Mouse (Mus musculus) forebrain, embryonic 11.5 days (tissue): ENCODE data around the gene Fam57b. TPM values are rescaled to one million over a fixed set of nuclear protein-coding genes. Genes with fewer than 3 reads are reported as not detected.

Source experiments
- ATAC-seq: fragments of 200-750 bp; cut with Nextera tagmentation; replicated peaks from 2 replicates; pipeline ENCODE4 v1.8.0; 2017; ENCODE audit warnings: moderate TSS enrichment; ENCODE audit not compliant: low FRiP score
- DNase-seq: peaks from one replicate; pipeline ENCODE4 v3.0.0-alpha.2; 2017; ENCODE audit warnings: low spot score
- H3K27ac ChIP-seq: fragments of 300-500 bp; sonication (generic); 2 replicates; pipeline ENCODE4 v1.5.1; 2014; ENCODE audit warnings: low read depth, low read length
- H3K27me3 ChIP-seq: fragments of 300-500 bp; sonication (generic); 2 replicates; pipeline ENCODE4 v1.6.1; 2014; ENCODE audit warnings: mild to moderate bottlenecking, low read length, mixed read lengths; ENCODE audit not compliant: control insufficient read depth, insufficient read depth
- H3K36me3 ChIP-seq: fragments of 300-500 bp; sonication (generic); 2 replicates; pipeline ENCODE4 v1.6.1; 2014; ENCODE audit warnings: mild to moderate bottlenecking, low read length, moderate library complexity, mixed read lengths; ENCODE audit not compliant: control insufficient read depth, insufficient read depth
- H3K4me1 ChIP-seq: fragments of 300-500 bp; sonication (generic); replicated peaks from 2 replicates; pipeline ENCODE4 v1.6.1; 2014; ENCODE audit warnings: low read length, mixed read lengths; ENCODE audit not compliant: control insufficient read depth, insufficient read depth
- H3K4me2 ChIP-seq: fragments of 300-500 bp; sonication (generic); 2 replicates; pipeline ENCODE4 v1.6.1; 2014; ENCODE audit warnings: low read depth, mild to moderate bottlenecking, low read length, moderate library complexity, mixed read lengths; ENCODE audit not compliant: severe bottlenecking
- H3K4me3 ChIP-seq: fragments of 300-500 bp; sonication (generic); 2 replicates; pipeline ENCODE4 v1.5.1; 2014; ENCODE audit warnings: low read depth, low read length
- H3K9ac ChIP-seq: fragments of 300-500 bp; sonication (generic); 2 replicates; pipeline ENCODE4 v1.6.1; 2014; ENCODE audit warnings: low read length
- H3K9me3 ChIP-seq: fragments of 300-500 bp; sonication (generic); 2 replicates; pipeline ENCODE4 v1.6.1; 2016; ENCODE audit warnings: low read length, mixed read lengths; ENCODE audit not compliant: control insufficient read depth
- WGBS: fragments of 180-500 bp; shearing (Covaris S2); extraction: QIAGEN DNeasy Blood & Tissue Kit; methylation state at CpG from one replicate; pipeline ENCODE4 v1.1.7; 2014; 5-methylcytosine and 5-hydroxymethylcytosine counted together
- polyA plus RNA-seq: library from polyadenylated mRNA; unstranded; fragments of >200 nt; fragmentation: Nextera tagmentation; extraction: Ambion mirVana; gene quantifications from 2 replicates; pipeline ENCODE4 v1.2.1, GENCODE M21; 2014

Fam57b gene
- polyA plus RNA-seq, 1 experiment from 2014 or later, result 10.2 TPM

DNA sequence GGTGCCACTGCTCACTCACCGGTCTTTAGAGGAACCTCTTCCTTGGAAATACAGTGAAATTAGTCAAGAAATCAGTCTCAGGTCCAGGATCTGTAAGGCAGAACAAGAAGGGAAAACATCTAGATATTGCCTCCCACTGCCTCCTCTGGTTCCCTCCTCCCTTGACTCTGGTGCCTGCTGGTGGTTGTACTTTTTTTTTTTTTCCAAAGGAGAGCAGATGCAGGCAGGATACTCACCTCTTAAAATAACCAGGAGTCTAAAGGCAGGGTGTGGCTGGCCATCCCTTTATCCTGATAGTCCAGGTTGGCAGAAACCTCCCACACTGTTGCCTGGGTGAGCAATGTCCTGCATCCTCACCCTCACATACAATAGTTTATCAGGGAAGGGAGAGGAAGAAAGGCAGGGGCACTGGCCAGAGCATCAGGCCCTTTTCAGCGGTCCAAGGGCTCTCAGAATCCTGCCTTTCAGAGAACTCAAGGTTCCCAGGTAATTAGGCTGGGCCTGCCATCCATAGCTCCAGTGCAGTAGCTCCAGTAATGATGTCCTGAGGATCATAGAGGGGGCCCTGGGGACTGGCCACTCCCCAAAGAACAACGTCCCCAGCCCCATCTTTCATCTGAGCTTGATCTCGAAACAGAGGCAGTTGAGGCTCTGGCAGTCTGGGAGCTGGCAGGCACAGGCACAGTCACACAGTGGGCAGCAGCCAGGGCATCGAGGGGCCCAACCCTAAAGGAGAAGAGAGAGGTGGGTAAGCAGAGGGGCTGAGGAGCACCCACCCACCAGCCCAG, 3.0 kb downstream of the Fam57b start:
- Histone ChIP-seq H3K9me3 (no peaks in the 10 kb centered on the region), H3K4me1 (peaks cover 30% of the 10 kb centered on the region), H3K9ac (peak overlapping the region; percentile 74), H3K4me2 (peak overlapping the region; percentile 79), H3K27ac (peak overlapping the region; percentile 92), H3K4me3 (peak overlapping the region; percentile 68; the same call in 1 of the 2 replicates), H3K36me3 (peaks cover 11% of the 10 kb centered on the region; the same call in 1 of the 2 replicates), H3K27me3 (no peaks in the 10 kb centered on the region)
- ATAC-seq, result no peak
- WGBS, result 49% methylated on average over 5 of the region's 5 CpGs
- no peak for DNase-seq

DNA sequence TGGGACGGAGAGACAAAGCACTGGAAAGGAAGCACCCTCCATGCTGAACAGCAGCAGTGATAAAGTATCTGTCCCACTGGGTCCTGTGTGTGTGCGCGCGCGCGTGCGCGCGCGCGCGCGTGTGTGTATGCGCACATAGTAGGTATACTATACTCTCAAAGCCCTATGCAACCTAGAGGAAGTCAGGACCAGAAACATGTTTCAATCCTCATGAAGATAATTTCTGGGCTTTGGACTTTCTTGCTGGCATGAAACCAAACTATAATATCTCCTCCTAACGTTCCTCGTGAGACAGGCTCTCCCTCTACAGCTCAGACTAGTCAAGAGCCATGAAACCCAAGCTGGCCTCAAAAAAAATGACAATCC, 3.6 kb downstream of the Fam57b start:
- Histone ChIP-seq H3K9ac (no peak overlapping the region), H3K4me2 (no peak overlapping the region), H3K4me3 (no peak overlapping the region), H3K9me3 (no peaks in the 10 kb centered on the region), H3K36me3 (peaks cover 9% of the 10 kb centered on the region; the same call in 1 of the 2 replicates), H3K4me1 (peaks cover 30% of the 10 kb centered on the region), H3K27me3 (no peaks in the 10 kb centered on the region), H3K27ac (no peak overlapping the region)
- ATAC-seq (no peak), DNase-seq (no peak)
- WGBS, result 95% methylated on average over 16 of the region's 16 CpGs

DNA sequence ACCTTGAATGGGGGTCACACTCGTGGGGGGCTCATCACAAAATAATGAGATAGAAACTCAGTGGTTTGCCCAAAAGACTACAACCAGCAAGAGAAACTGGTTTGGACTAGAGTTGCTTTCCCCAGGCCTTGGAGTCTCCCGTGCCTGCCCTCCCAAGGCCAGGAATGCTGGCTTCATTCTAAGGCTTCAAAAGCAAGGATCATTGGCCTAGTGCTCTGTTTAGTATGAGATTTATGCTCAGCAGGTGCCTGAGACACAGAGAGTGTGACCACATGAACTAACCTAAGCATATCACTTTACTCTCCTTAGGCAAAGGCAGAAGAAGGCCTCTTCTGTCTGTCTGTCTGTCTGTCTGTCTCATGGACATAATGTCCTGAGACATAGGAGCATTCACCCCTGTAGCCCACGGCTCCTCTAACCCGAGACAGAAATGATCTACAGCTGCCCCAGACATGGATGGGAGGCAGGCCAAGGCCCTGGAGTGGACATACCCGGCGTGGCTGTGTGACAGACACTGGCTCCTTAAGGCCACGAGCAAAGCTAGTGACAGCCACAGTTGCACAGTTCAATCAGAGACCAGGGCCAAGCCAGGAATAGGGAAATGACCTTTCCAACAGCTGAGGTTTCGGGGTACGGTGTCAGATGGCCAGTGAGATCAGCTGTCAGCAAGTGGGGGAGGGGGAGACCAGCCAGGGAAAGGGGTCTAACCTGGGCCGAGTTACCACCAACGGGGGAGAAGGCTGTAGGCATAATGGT, 4.8 kb downstream of the Fam57b start:
- H3K4me3 ChIP-seq, result no peak overlapping the region
- H3K36me3 ChIP-seq, result peaks cover 4% of the 10 kb centered on the region; the same call in 1 of the 2 replicates
- WGBS, result 91% methylated on average over 11 of the region's 11 CpGs
- H3K27ac ChIP-seq, result no peak overlapping the region
- H3K9ac ChIP-seq, result no peak overlapping the region
- no peak for DNase-seq
- no peaks in the 10 kb centered on the region for H3K9me3 ChIP-seq
- no peak overlapping the region for H3K4me2 ChIP-seq
- H3K27me3 ChIP-seq, result no peaks in the 10 kb centered on the region
- no peak for ATAC-seq
- peaks cover 20% of the 10 kb centered on the region for H3K4me1 ChIP-seq

DNA sequence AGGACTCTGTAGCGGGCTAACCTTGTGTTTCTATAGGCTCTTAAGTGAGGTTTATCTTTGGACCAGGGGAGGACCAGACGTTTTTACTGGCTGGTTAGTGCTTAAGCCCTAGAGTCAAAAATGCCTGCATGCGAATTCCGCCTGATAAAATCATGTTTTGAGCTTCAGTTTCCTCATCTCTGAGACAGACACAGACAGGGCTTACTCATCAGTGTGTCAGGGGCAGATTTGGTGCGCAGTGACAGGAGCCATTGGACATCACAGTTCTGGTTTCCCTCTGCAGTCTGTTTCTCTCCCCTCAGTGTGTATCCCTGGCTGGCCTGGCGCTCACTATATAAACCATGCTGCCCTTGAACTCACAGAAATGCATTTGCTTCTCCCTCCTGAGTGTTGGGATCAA, 5.7 kb downstream of the Fam57b start:
- peaks cover 4% of the 10 kb centered on the region; the same call in 1 of the 2 replicates for H3K36me3 ChIP-seq
- no peak overlapping the region for H3K27ac ChIP-seq
- WGBS, result 92% methylated on average over 6 of the region's 6 CpGs

DNA sequence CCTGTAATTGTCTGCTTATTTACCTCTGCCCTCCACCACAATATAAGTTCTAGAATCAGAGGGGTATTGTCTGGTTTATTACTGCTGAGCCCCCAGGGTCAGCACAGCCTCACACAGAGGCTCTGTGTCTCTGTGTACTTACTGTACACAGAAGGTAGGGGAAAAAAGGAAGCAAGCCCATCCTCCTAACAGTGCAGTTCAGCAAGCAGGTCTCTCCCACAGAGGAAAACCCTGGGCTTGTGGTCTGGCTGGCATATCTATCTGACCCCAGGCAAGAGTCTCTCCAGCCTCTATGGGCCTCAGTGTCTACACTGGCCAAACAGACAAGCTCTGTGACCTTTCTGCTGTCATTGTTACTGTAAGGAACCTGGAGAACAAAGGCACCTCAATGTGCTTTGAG, 6.3 kb downstream of the Fam57b start:
- Histone ChIP-seq H3K27me3 (no peaks in the 10 kb centered on the region), H3K9ac (peak overlapping the region; percentile 8; the same call in 1 of the 2 replicates), H3K4me1 (peaks cover 19% of the 10 kb centered on the region), H3K4me2 (no peak overlapping the region), H3K9me3 (no peaks in the 10 kb centered on the region), H3K4me3 (no peak overlapping the region), H3K36me3 (peaks cover 4% of the 10 kb centered on the region; the same call in 1 of the 2 replicates), H3K27ac (no peak overlapping the region)
- no peak for ATAC-seq
- DNase-seq, result no peak

More for the DNA sequence above, 5.7 kb downstream of the Fam57b start:
- Histone ChIP-seq H3K4me3 (no peak overlapping the region), H3K9ac (no peak overlapping the region), H3K9me3 (no peaks in the 10 kb centered on the region), H3K4me2 (no peak overlapping the region), H3K27me3 (no peaks in the 10 kb centered on the region), H3K4me1 (peaks cover 16% of the 10 kb centered on the region)
- DNase-seq, result no peak
- ATAC-seq, result no peak

DNA sequence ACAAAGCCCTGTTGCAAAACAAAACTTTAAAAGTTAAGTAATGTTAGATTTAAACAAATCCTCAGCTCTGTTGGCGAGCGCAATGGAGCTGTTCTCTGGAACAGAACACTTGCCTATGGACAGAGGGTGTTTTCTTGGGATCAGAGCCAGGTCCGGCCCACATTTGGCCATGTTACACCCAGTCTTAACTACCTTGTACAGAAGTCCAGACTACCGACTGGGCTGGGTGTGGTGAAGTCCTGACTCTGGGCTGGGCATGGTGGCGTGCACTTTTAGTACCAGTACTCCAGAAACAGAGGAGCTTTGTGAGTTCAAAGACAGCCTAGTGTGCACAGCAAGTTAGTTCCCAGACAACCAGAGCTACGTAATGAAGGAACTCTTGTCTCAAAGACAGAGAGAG, 9.5 kb downstream of the Fam57b start:
- no peak overlapping the region for H3K9ac ChIP-seq
- WGBS, result 91% methylated on average over 6 of the region's 6 CpGs
- H3K27ac ChIP-seq, result no peak overlapping the region
- no peak overlapping the region for H3K4me3 ChIP-seq
- no peak for DNase-seq
- peaks cover 8% of the 10 kb centered on the region; the same call in 1 of the 2 replicates for H3K4me1 ChIP-seq
- H3K36me3 ChIP-seq, result peaks cover 4% of the 10 kb centered on the region; the same call in 1 of the 2 replicates
- ATAC-seq, result no peak
- H3K4me2 ChIP-seq, result no peak overlapping the region
- no peaks in the 10 kb centered on the region for H3K9me3 ChIP-seq
- no peaks in the 10 kb centered on the region for H3K27me3 ChIP-seq

GRCm38 (mm10) chr7:126807405-126807804, 9.9 kb downstream of the Fam57b start:
- no peak overlapping the region for H3K27ac ChIP-seq
- DNase-seq (no peak), ATAC-seq (no peak)
- peaks cover 4% of the 10 kb centered on the region; the same call in 1 of the 2 replicates for H3K36me3 ChIP-seq
- H3K4me3 ChIP-seq, result no peak overlapping the region
- H3K9me3 ChIP-seq, result no peaks in the 10 kb centered on the region
- 82% methylated on average over 4 of the region's 4 CpGs for WGBS
- peak overlapping the region; percentile 87; the same call in 1 of the 2 replicates for H3K9ac ChIP-seq
- H3K27me3 ChIP-seq, result no peaks in the 10 kb centered on the region
- H3K4me1 ChIP-seq, result peaks cover 8% of the 10 kb centered on the region; the same call in 1 of the 2 replicates
- H3K4me2 ChIP-seq, result peak overlapping the region; percentile 83; the same call in 1 of the 2 replicates

DNA sequence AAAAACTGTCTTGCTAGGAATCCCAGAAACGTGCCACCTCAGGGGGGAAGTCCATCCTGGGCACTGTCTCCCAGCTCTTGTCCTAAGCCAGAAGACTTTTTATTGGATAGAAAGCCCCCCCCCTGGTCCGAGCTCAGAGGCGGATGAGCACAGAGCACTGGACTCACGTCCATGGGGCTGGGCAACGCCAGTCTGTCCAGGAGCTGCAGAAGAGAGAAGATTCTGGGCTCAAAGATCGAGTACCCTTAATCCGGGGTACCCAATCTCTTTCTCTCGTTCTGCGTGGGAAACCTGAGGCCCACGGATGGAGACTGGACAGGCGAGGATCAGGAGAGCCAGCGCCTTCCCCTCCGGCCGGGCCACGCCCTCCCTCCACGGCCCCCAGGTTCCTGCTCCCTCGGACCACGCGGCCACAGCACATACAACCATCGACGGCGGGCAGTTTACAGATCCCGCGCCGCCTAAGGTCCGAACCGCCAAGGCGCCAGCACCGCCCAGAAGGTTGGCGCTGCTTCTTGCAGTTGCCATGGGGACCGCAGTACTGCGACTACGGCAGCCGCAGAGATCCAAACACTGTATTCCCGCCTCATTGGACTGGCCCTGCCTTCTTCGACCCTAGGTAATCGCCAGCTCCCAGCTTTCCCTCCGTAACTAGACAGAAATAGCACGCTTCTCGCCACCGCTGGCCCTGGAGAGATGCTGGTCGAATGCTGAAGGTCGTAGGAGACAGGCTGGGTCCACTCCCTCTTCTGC, 11.4 kb downstream of the Fam57b start:
- Histone ChIP-seq H3K9ac (peak overlapping the region; percentile 87), H3K4me3 (peak overlapping the region; percentile 64), H3K4me2 (peak overlapping the region; percentile 83), H3K4me1 (peaks cover 8% of the 10 kb centered on the region; the same call in 1 of the 2 replicates), H3K27ac (peak overlapping the region; percentile 80), H3K9me3 (no peaks in the 10 kb centered on the region), H3K36me3 (peaks cover 3% of the 10 kb centered on the region; the same call in 1 of the 2 replicates), H3K27me3 (no peaks in the 10 kb centered on the region)
- ATAC-seq (peak; percentile 95), DNase-seq (peak; percentile 93)
- under 1% methylated on average over 43 of the region's 43 CpGs for WGBS
